Mouse (Mus musculus): ENCODE measurements around the gene Nek6. TPM values are rescaled to one million over a fixed set of nuclear protein-coding genes. Genes with fewer than 3 reads are reported as not detected.

Gene Nek6
- polyA plus RNA-seq, 1 experiment from 2014 or later, result 181 TPM

DNA sequence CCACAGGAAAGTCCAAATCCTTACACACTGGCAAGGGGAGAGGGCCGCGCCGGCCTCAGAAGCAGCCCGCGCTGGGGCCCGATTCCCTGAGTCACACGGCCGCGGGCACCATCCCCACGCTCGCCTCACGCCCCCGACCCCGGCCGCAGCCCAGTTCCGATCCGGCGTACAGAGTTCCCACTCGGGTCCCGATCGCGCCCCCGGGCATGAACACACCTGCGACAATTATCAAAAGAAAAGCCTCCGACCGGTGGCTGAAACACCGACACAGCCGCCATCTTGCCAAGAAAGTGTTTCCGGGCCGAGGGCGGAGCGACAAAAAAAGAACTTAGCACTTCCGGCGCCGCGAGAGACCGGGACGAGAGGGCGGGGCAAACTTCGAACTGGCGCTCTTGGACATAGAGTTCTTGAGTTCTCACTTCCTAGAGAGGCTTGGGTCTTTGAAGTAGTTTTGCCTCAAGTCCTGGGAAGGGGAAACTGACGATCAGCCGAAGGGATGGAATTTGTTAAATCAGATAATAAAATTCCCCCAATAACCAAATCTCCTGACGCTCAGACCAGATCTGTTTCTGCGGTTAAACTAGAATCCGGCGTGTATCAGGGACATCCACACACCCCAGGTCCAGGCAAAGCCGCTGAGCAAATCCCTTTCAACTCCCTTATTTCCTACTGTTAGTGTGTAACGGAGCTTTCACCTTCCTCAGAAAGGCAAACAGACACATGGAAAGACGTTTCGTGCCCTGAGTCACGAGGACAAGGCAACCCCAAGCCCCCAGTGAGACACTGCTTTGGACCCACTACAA, 132.4 kb downstream of the Nek6 start, which contains the start of gene Psmb7:
Psmb7 (minus strand) TSS at position 463 of the 803 bp plus-strand sequence.
- Histone ChIP-seq H3K4me1 (peaks cover 21% of the 10 kb centered on the region), H3K27ac (peak within 1 kb of the TSS; percentile 59; the same call in 1 of the 2 replicates), H3K36me3 (peaks cover 29% of the 10 kb centered on the region), H3K9me3 (peaks cover 3% of the 10 kb centered on the region; the same call in 1 of the 2 replicates), H3K4me3 (peak within 1 kb of the TSS; percentile 92), H3K27me3 (no peaks in the 10 kb centered on the region), H3K9ac (peak within 1 kb of the TSS; percentile 90), H3K4me2 (replicated peaks) (peak within 1 kb of the TSS; percentile 74)
- WGBS, result 1% methylated on average over 52 of the region's 52 CpGs
- ATAC-seq (ENCODE audit: low FRiP score, low read depth), result peak; percentile 93

Small RNAs within 50 kb of the gene (microRNA-seq; reads per million reads assigned to microRNA genes)
- gene Gm27634, result not detected

Other genes with a start within 250 kb of the Nek6 start
- 13.3 and 15.8 TPM in 2 replicates for gene Dennd1a, start 224.3 kb upstream of the Nek6 start, polyA plus RNA-seq (2015; fragmentation: Nextera tagmentation; extraction: Ambion mirVana)
- gene Lhx2, start 172.4 kb upstream of the Nek6 start, polyA plus RNA-seq (2015; fragmentation: Nextera tagmentation; extraction: Ambion mirVana), result 15.4 and 17.4 TPM in 2 replicates
- gene Psmb7, start 132.4 kb downstream of the Nek6 start, polyA plus RNA-seq (2015; fragmentation: Nextera tagmentation; extraction: Ambion mirVana), result 282 and 290 TPM in 2 replicates
- gene Nr5a1, start 202.9 kb downstream of the Nek6 start, polyA plus RNA-seq (2015; fragmentation: Nextera tagmentation; extraction: Ambion mirVana), result 0.13 TPM in 1 of 2 replicates, not detected in the other

Measured in limb, embryonic 13.5 days (tissue).